Mouse (Mus musculus) T-helper 2 cell (primary cell): ENCODE measurements around the gene Kcnd2.

ENCODE experiments used
- in situ Hi-C: fragments of 300-600 bp; cut with MboI, MseI; formaldehyde crosslinking; loops from one replicate; pipeline ENCODE4 v1.15.1; 2025; ENCODE audit warnings: high pct_unique_total_duplicates

The Kcnd2 gene

GRCm38 (mm10) chr6:21686388-21686787 is 471.1 kb downstream of the Kcnd2 start:
- in situ Hi-C loops: no loop called here

- in situ Hi-C loops: no loop called here
Observed at GRCm38 (mm10) chr6:21692861-21693350, 477.6 kb downstream of the Kcnd2 start.

GRCm38 (mm10) chr6:21697641-21698040 is 482.3 kb downstream of the Kcnd2 start:
- in situ Hi-C loops: no loop called here

GRCm38 (mm10) chr6:21701131-21701530 is 485.8 kb downstream of the Kcnd2 start:
- in situ Hi-C loops: no loop called here

- in situ Hi-C loops: no loop called here
Observed at GRCm38 (mm10) chr6:21709228-21709627, 493.9 kb downstream of the Kcnd2 start.

GRCm38 (mm10) chr6:21719121-21719520 is 503.8 kb downstream of the Kcnd2 start:
- in situ Hi-C loops: no loop called here

- in situ Hi-C loops: no loop called here
Observed at GRCm38 (mm10) chr6:21722238-21722637, 506.9 kb downstream of the Kcnd2 start.

- in situ Hi-C loops: no loop called here
Observed at GRCm38 (mm10) chr6:21740606-21741005, 525.3 kb downstream of the Kcnd2 start.

GRCm38 (mm10) chr6:21744615-21745266 is 529.4 kb downstream of the Kcnd2 start:
- in situ Hi-C loops: no loop called here

- in situ Hi-C loops: no loop called here
Observed at GRCm38 (mm10) chr6:21747536-21747935, 532.2 kb downstream of the Kcnd2 start.

GRCm38 (mm10) chr6:21767787-21768221 is 552.5 kb downstream of the Kcnd2 start:
- in situ Hi-C loops: no loop called here

GRCm38 (mm10) chr6:21768745-21769446 is 553.6 kb downstream of the Kcnd2 start:
- in situ Hi-C loops: no loop called here

GRCm38 (mm10) chr6:21769447-21769809 is 554.1 kb downstream of the Kcnd2 start:
- in situ Hi-C loops: no loop called here

GRCm38 (mm10) chr6:21774213-21774916 is 559.1 kb downstream of the Kcnd2 start:
- in situ Hi-C loops: no loop called here
